Mouse (Mus musculus) adrenal gland, adult 2 months (tissue): ENCODE measurements around the gene Htr3b. TPM values are rescaled to one million over a fixed set of nuclear protein-coding genes. Genes with fewer than 3 reads are reported as not detected.

Source experiments
- DNase-seq: peaks from one replicate; pipeline ENCODE4 v3.0.0; 2021
- polyA plus RNA-seq: library from polyadenylated mRNA; depleted of rRNA; stranded (reverse); fragments of >200 nt; gene quantifications from 2 replicates; pipeline ENCODE4 v1.2.3, GENCODE M21; 2012; rRNA removed
- total RNA-seq, 2 experiments: library from RNA; stranded (reverse); gene quantifications; 2 replicates each; pipeline ENCODE4 v1.2.3; 2021

The Htr3b gene
- total and polyA plus RNA-seq, 3 experiments = 0.13 to 0.55 (median 0.14) TPM

DNA sequence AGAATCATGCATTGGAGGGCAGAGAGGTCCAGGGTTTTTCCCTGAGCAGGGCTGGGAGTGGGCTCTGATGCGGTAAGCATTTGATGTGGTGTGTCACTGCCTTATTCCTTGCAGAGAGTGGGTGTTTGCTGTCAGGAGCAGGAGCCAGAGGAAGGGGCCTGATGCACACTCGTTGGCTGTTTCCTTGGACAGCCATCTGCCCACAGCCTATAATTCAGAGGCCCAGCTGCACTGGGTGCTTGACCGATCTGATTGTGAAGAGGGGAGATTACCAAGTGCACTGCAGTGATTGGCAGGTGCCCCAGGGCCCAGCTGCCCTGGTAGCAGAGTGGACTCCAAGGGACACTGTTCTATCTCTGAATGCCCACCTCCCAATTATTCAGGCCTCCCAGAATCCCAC lies 36.0 kb downstream of the Htr3b start:
- DNase-seq = no peak

DNA sequence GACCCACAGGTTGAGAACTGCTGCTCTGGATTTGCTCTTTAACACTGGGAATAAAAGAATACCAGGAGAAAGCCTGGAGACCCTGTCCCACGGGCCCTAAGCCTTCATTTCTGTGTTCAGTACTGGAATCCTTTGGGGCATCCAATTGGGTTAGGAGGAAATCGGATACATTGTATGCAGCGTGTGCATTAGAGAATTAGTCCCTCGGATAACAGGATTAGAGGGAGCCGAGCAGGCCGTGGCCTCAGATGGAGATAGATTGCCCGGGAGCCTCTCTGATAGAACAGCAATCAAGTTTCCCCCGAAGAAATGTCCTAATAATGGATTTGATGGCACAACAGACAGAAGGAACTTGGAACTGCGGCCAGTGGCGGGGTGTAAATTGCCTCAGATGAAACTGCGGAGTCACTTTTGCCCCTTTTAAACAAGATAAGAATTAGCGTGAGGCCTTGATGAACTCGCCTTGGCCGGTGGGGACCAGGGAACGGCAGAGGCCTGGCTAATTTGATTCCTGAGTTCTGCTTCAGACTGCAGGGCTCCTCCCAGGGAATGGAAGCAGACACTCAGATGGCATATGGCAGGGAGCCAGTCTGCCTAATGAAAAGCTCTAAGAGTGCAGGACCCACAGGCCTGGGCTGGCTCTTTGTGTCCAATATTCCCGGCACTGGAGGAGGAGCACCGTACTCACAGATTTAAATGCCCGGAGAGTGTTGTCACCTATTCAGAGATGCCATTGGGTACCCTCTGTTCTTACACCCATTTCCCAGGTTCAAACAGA lies 48.6 kb downstream of the Htr3b start:
- no peak for DNase-seq

GRCm38 (mm10) chr9:48910885-48911537 lies 53.8 kb downstream of the Htr3b start, which contains the start of gene Htr3a:
TSS of gene Htr3a (minus strand) at chr9:48911099.
- peak; percentile 59 for DNase-seq

- peak; percentile 63 for DNase-seq
Measured at GRCm38 (mm10) chr9:48904421-48904820, 60.4 kb downstream of the Htr3b start.

DNA sequence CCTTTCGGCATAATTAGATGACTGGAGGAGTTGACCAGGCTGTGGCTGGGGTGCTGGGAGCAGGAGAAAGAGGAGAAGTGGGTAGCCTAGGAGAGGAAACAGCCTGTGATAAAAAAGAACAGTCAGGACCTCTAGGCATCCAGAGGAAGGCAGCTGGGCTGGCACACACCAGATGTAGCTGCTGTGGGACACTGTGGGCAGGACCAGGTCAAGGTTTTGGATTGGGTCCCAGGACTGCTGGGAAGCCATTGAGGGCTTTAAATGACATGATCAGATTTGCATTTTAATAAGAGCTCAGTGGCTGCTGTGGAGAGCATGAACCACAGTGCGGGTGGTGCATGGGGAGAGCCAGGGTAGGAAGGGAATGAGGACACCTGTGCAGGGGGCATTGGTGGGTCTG lies 61.0 kb downstream of the Htr3b start:
- DNase-seq = peak; percentile 70

- DNase-seq = peak; percentile 26
Measured at GRCm38 (mm10) chr9:48898551-48898950, 66.2 kb downstream of the Htr3b start.

GRCm38 (mm10) chr9:48895819-48896536 lies 68.8 kb downstream of the Htr3b start:
- no peak for DNase-seq

- DNase-seq = no peak
Measured at GRCm38 (mm10) chr9:48894755-48895154, 70.0 kb downstream of the Htr3b start.

DNA sequence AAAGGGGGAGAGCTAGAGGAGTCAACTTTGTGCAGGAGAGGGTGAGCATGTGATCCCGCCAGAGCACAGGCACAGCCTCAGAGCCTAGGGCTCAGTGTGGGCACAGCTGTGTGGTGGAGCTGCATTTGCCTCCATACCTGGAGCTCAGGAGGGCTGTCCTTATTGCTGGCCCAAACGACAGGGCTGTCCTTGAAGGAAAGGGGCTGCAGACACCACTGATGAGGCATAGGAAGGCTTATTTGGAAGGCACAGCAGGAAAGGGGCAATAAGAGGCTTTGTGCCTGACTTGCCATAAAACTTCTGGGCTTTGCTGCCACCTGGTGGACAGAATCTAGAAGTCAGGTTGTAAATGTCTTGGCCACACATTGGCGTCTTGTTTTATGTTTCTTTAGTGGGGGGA lies 70.8 kb downstream of the Htr3b start:
- DNase-seq = peak; percentile 58

DNA sequence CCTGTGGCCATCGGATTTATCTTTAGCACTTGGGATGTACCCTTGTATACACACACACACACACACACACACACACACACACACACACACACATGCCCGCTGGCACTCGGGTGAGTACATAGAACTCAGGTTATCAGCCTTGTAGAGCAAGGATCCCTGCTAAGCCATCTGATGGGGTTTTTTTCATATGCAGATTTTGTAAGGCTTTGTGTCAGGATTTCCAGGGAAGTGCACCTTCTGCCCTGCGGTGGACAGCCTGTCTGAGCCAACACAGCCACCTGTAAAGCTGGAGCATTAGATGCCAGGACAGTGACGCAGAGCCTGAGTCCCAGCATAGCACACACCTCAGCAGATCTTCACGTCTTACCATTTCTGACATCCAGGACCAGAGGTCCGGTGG lies 75.7 kb downstream of the Htr3b start:
- no peak for DNase-seq

Other genes starting within 250 kb of the Htr3b start
- gene Zbtb16, start 128.8 kb downstream of the Htr3b start, total RNA-seq = 10 to 100 TPM; 25.6 to 73.3 TPM
- 17.7 and 20.4 TPM in 2 replicates for gene Zbtb16, start 128.8 kb downstream of the Htr3b start, polyA plus RNA-seq
- gene Htr3a, start 53.9 kb downstream of the Htr3b start, total RNA-seq = 1 to 10 TPM; 4.6 to 5.1 TPM
- 6.8 and 7.1 TPM in 2 replicates for gene Htr3a, start 53.9 kb downstream of the Htr3b start, polyA plus RNA-seq
- 10 to 100 TPM; 10.7 to 11.2 TPM for gene Usp28, start 20.4 kb upstream of the Htr3b start, total RNA-seq
- gene Usp28, start 20.4 kb upstream of the Htr3b start, polyA plus RNA-seq = 6.6 and 6.9 TPM in 2 replicates
- gene Zw10, start 90.6 kb upstream of the Htr3b start, total RNA-seq = 10 to 100 TPM; 15.3 to 17.3 TPM
- 2.7 and 3.7 TPM in 2 replicates for gene Zw10, start 90.6 kb upstream of the Htr3b start, polyA plus RNA-seq
- under 1 TPM; 0.29 to 0.52 TPM for gene Tmprss5, start 116.3 kb upstream of the Htr3b start, total RNA-seq
- gene Tmprss5, start 116.3 kb upstream of the Htr3b start, polyA plus RNA-seq = 2.7 and 3.8 TPM in 2 replicates